Mouse (Mus musculus) ovary, postnatal 10 days (tissue): ENCODE data around the gene Tjp2.
"Not testable (repeated sequence)": the region's sequence is repeated elsewhere in the genome, so short reads cannot be mapped to it uniquely, and the experiment has no call there.

ENCODE experiments used
- DNase-seq: peaks from one replicate; pipeline ENCODE4 v3.0.0; 2022; ENCODE audit warnings: low spot score

Tjp2 gene

GRCm38 (mm10) chr19:24224500-24225304, at the start of gene Tjp2:
Gene Tjp2, minus strand, starts transcription at chr19:24225030.
- DNase-seq: peak; percentile 33

- DNase-seq: no peak
Measured at GRCm38 (mm10) chr19:24274281-24274680, 49.5 kb upstream of the Tjp2 start.

- peak; percentile 48 for DNase-seq
Measured at GRCm38 (mm10) chr19:24271746-24272426, 47.1 kb upstream of the Tjp2 start.

GRCm38 (mm10) chr19:24271326-24271725, 46.5 kb upstream of the Tjp2 start:
- DNase-seq: no peak

GRCm38 (mm10) chr19:24268531-24268930, 43.7 kb upstream of the Tjp2 start:
- DNase-seq: no peak

GRCm38 (mm10) chr19:24266046-24266830, 41.4 kb upstream of the Tjp2 start:
- no peak for DNase-seq

GRCm38 (mm10) chr19:24264991-24265390, 40.2 kb upstream of the Tjp2 start:
- peak; percentile 39 for DNase-seq

- DNase-seq: no peak
Measured at GRCm38 (mm10) chr19:24262736-24263135, 37.9 kb upstream of the Tjp2 start.

GRCm38 (mm10) chr19:24259390-24260351, 34.8 kb upstream of the Tjp2 start:
- DNase-seq: no peak

GRCm38 (mm10) chr19:24258368-24258767, 33.5 kb upstream of the Tjp2 start:
- DNase-seq: no peak

- no peak for DNase-seq
Measured at GRCm38 (mm10) chr19:24257962-24258361, 33.1 kb upstream of the Tjp2 start.

GRCm38 (mm10) chr19:24253657-24254260, 28.9 kb upstream of the Tjp2 start:
- no peak for DNase-seq

- DNase-seq: no peak
Measured at GRCm38 (mm10) chr19:24251869-24252268, 27.0 kb upstream of the Tjp2 start.

- no peak for DNase-seq
Measured at GRCm38 (mm10) chr19:24243340-24243739, 18.5 kb upstream of the Tjp2 start.

- DNase-seq: no peak
Measured at GRCm38 (mm10) chr19:24241799-24242546, 17.1 kb upstream of the Tjp2 start.

- no peak for DNase-seq
Measured at GRCm38 (mm10) chr19:24241271-24241670, 16.4 kb upstream of the Tjp2 start.

- no peak for DNase-seq
Measured at GRCm38 (mm10) chr19:24238011-24238410, 13.2 kb upstream of the Tjp2 start.

- DNase-seq: not testable (repeated sequence)
Measured at GRCm38 (mm10) chr19:24232356-24232755, 7.5 kb upstream of the Tjp2 start.

GRCm38 (mm10) chr19:24225305-24225696, 471 bp upstream of the Tjp2 start:
- peak; percentile 30 for DNase-seq

- no peak for DNase-seq
Measured at GRCm38 (mm10) chr19:24223851-24224251, 979 bp downstream of the Tjp2 start.
